8 mouse cellular contexts compared by ENCODE assay signal in the genomic region with DNA sequence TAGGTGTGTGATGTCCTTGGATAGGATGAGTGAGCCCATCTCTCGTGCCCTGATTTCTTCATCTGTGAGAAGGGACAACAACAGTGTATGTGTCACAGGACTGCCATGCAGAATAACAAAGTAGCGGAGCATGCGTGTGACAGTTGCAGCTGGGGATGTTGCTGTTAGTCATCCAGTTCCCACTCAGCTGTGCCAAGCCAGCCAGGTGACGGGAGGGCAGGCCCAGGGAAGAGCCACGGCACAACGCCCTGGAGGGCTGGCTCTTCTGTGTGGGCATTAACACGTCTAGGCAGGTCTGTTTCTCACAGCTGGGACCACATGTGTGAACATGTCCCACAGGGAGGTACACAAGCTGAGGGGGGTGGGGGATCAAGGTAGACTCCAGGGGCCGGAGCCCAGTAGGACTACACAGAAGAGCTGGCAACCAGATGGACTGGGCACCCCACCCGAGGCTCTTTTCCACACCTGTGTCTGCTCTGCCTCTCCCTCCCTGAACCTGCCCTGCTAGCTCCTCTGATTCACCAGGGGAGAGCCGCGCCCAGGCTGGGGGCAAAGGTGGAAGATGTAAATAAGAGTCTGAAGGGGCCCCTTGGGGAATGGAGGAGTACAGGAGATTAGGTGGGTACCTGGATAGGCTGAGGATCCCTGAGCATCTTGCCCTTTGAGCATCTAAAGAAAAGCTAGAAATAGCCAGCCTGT. TPM values are rescaled to one million over a fixed set of nuclear protein-coding genes. Genes with fewer than 3 reads are reported as not detected.
DNase-seq lines count a peak whose midpoint lies in the region; ATAC-seq and TF ChIP-seq lines count a peak whose summit lies in the region.

No protein-coding gene starts in this region.

- peak; percentile 54 for DNase-seq in left cerebral cortex, adult 18-20 months (ENCODE audit: low spot score in 2 of 2)
- DNase-seq in left cerebral cortex, adult 11 months (ENCODE audit: low spot score), result no peak
- DNase-seq in adrenal gland, postnatal 36 days, result peak; percentile 76 to 80
- DNase-seq in forelimb bud, embryonic 11.5 days (ENCODE audit: low read depth, low spot score), result peak; percentile 25
- DNase-seq in midbrain, postnatal 0 days (ENCODE audit: low spot score), result no peak
- no peak for DNase-seq in spleen, postnatal 10 days (ENCODE audit: low spot score in 2 of 2)
- DNase-seq in B cell, adult 2 months, result no peak

- H3K9ac ChIP-seq in intestine, embryonic 16.5 days (ENCODE audit: low read depth, low read length), result peak overlapping the region; percentile 62
- H3K9ac ChIP-seq in midbrain, postnatal 0 days (replicated peaks; ENCODE audit: low read length, poor library complexity, severe bottlenecking), result peak overlapping the region; percentile 86

- TF ChIP-seq CTCF in midbrain, postnatal 0 days (IDR thresholded peaks at IDR 0.05), result no peak

- peak overlapping the region; percentile 86 for H3K4me3 ChIP-seq in intestine, embryonic 16.5 days (ENCODE audit: low read length)
- peak overlapping the region; percentile 78 for H3K4me3 ChIP-seq in midbrain, postnatal 0 days (ENCODE audit: low read depth, low read length)

- peak; percentile 83 for ATAC-seq in intestine, embryonic 16.5 days
- ATAC-seq in midbrain, postnatal 0 days (ENCODE audit: low FRiP score), result no peak

- no peaks in the 10 kb centered on the region for H3K27me3 ChIP-seq in intestine, embryonic 16.5 days (replicated peaks; ENCODE audit: control insufficient read depth, insufficient read depth, low read length)
- no peaks in the 10 kb centered on the region for H3K27me3 ChIP-seq in midbrain, postnatal 0 days (ENCODE audit: insufficient read depth, low read length)

- no peaks in the 10 kb centered on the region for H3K9me3 ChIP-seq in intestine, embryonic 16.5 days (ENCODE audit: control insufficient read depth, low read length)
- no peaks in the 10 kb centered on the region for H3K9me3 ChIP-seq in midbrain, postnatal 0 days (ENCODE audit: low read length)

- 45% methylated on average over 11 of the region's 11 CpGs for WGBS in intestine, embryonic 16.5 days
- 73% methylated on average over 11 of the region's 11 CpGs for WGBS in midbrain, postnatal 0 days

- peak overlapping the region; percentile 87 for H3K27ac ChIP-seq in intestine, embryonic 16.5 days (ENCODE audit: low read length)
- H3K27ac ChIP-seq in midbrain, postnatal 0 days (ENCODE audit: low read depth, low read length), result no peak overlapping the region

- peak overlapping the region; percentile 86 for H3K4me2 ChIP-seq in intestine, embryonic 16.5 days (ENCODE audit: low read depth, low read length)
- H3K4me2 ChIP-seq in midbrain, postnatal 0 days (ENCODE audit: low read depth, low read length, poor library complexity, severe bottlenecking), result peak overlapping the region; percentile 91

- H3K4me1 ChIP-seq in intestine, embryonic 16.5 days (ENCODE audit: control insufficient read depth, insufficient read depth, low read length), result peaks cover 52% of the 10 kb centered on the region
- H3K4me1 ChIP-seq in midbrain, postnatal 0 days (ENCODE audit: insufficient read depth, low read length), result peaks cover 33% of the 10 kb centered on the region

- no peaks in the 10 kb centered on the region for H3K36me3 ChIP-seq in intestine, embryonic 16.5 days (ENCODE audit: control insufficient read depth, insufficient read depth, low read length)
- no peaks in the 10 kb centered on the region for H3K36me3 ChIP-seq in midbrain, postnatal 0 days (ENCODE audit: insufficient read depth, low read length)

RNA-seq across cellular contexts. Expression of a gene that starts 3.4 kb away (rescaled TPM):
- total RNA-seq in left cerebral cortex, adult 18-20 months (2021), result 10 to 100 TPM; 11.3 to 11.7 TPM
- total RNA-seq in adrenal gland, postnatal 36 days (2021), result 10 to 100 TPM; 14.0 to 14.6 TPM
- polyA plus RNA-seq in intestine, embryonic 16.5 days (2015; fragmentation: Nextera tagmentation; extraction: Ambion mirVana), result 8.3 and 9.5 TPM in 2 replicates
- total RNA-seq in midbrain, postnatal 0 days (2014; rRNA removed), result 15.3 and 17.3 TPM in 2 replicates
- polyA plus RNA-seq in midbrain, postnatal 0 days (2015; fragmentation: Nextera tagmentation; extraction: Ambion mirVana), result 4.7 and 5.4 TPM in 2 replicates

RNA-seq across cellular contexts. Expression of a gene that starts 7.8 kb away (rescaled TPM):
- 10 to 100 TPM; 33.6 to 39.6 TPM for total RNA-seq in left cerebral cortex, adult 18-20 months (2021)
- total RNA-seq in adrenal gland, postnatal 36 days (2021), result 10 to 100 TPM; 41.3 to 70.6 TPM
- polyA plus RNA-seq in intestine, embryonic 16.5 days (2015; fragmentation: Nextera tagmentation; extraction: Ambion mirVana), result 25.5 and 26.3 TPM in 2 replicates
- total RNA-seq in midbrain, postnatal 0 days (2014; rRNA removed), result 24.8 and 26.0 TPM in 2 replicates
- polyA plus RNA-seq in midbrain, postnatal 0 days (2015; fragmentation: Nextera tagmentation; extraction: Ambion mirVana), result 15.1 and 16.7 TPM in 2 replicates

RNA-seq across cellular contexts. Expression of a gene that starts 29.0 kb away (rescaled TPM):
- 10 to 100 TPM; 75.9 to 85.9 TPM for total RNA-seq in left cerebral cortex, adult 18-20 months (2021)
- 10 to 100 TPM; 78.6 to 84.2 TPM for total RNA-seq in adrenal gland, postnatal 36 days (2021)
- 227 and 251 TPM in 2 replicates for polyA plus RNA-seq in intestine, embryonic 16.5 days (2015; fragmentation: Nextera tagmentation; extraction: Ambion mirVana)
- total RNA-seq in midbrain, postnatal 0 days (2014; rRNA removed), result 138 and 142 TPM in 2 replicates
- polyA plus RNA-seq in midbrain, postnatal 0 days (2015; fragmentation: Nextera tagmentation; extraction: Ambion mirVana), result 147 and 151 TPM in 2 replicates

RNA-seq across cellular contexts. Expression of a gene that starts 29.4 kb away (rescaled TPM):
- 10 to 100 TPM; 19.7 to 22.7 TPM for total RNA-seq in left cerebral cortex, adult 18-20 months (2021)
- total RNA-seq in adrenal gland, postnatal 36 days (2021), result 10 to 100 TPM; 21.0 to 25.0 TPM
- 2.8 and 2.9 TPM in 2 replicates for polyA plus RNA-seq in intestine, embryonic 16.5 days (2015; fragmentation: Nextera tagmentation; extraction: Ambion mirVana)
- total RNA-seq in midbrain, postnatal 0 days (2014; rRNA removed), result 5.9 and 8.7 TPM in 2 replicates
- polyA plus RNA-seq in midbrain, postnatal 0 days (2015; fragmentation: Nextera tagmentation; extraction: Ambion mirVana), result 2.3 and 2.8 TPM in 2 replicates

RNA-seq across cellular contexts. Expression of a gene that starts 33.2 kb away (rescaled TPM):
- total RNA-seq in left cerebral cortex, adult 18-20 months (2021), result 100 to 1,000 TPM; 108 to 128 TPM
- total RNA-seq in adrenal gland, postnatal 36 days (2021), result 10 to 100 TPM in 1 of 2 experiments, 1 to 10 TPM in 1; 8.8 to 10.1 TPM
- 9.1 and 10.8 TPM in 2 replicates for polyA plus RNA-seq in intestine, embryonic 16.5 days (2015; fragmentation: Nextera tagmentation; extraction: Ambion mirVana)
- total RNA-seq in midbrain, postnatal 0 days (2014; rRNA removed), result 111 and 147 TPM in 2 replicates
- polyA plus RNA-seq in midbrain, postnatal 0 days (2015; fragmentation: Nextera tagmentation; extraction: Ambion mirVana), result 59.8 and 60.9 TPM in 2 replicates

Comparison
In these comparisons a context has a peak if more than half of its experiments do, and no peak if none do; other contexts are left out.
1. DNase-seq: peak in left cerebral cortex, adult 18-20 months (2 of 2), adrenal gland, postnatal 36 days (2 of 2) and forelimb bud, embryonic 11.5 days (single experiment); none in left cerebral cortex, adult 11 months (single experiment), midbrain, postnatal 0 days (single experiment), spleen, postnatal 10 days (0 of 2) and B cell, adult 2 months (0 of 2).